In the genomic region with DNA sequence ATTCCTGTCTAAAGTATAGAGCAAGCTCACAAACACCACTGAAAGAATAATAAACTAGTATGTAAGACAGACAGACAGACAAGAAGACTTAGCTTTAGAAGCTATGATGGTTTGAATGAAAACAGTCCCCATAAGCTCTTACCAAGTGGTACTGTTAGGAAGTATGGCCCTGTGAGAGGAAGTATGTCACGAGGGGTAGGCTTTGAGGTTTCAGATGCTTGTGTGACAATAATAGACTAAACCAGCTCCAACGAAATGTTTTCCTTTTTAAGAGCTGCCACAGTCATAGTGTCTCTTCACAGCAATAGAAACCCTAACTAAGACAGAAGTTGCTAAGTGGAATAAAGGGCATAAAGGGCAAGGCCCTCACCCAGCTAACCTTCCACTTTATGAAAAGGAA, we compare ENCODE assay signal across 32 mouse cellular contexts. TPM values are rescaled to one million over a fixed set of nuclear protein-coding genes. Genes with fewer than 3 reads are reported as not detected.
A peak's percentile ranks its signal among the peaks of the same experiment; 100 is the strongest.
DNase-seq lines count a peak whose midpoint lies in the region; ATAC-seq and TF ChIP-seq lines count a peak whose summit lies in the region.
"Had no signal": no experiment of that assay in that cellular context is flagged by ENCODE, and none has a peak within 500 bp of the region (broad histone marks: within the 10 kb centered on the region; RNA-seq: fewer than 3 reads in every experiment).

No protein-coding gene starts in this region.

- TF ChIP-seq CTCF in gastrocnemius, adult 2 months (IDR thresholded peaks at IDR 0.05): no peak
- TF ChIP-seq CTCF in liver, adult 2 months (IDR thresholded peaks at IDR 0.05; ENCODE audit: low read depth, low read length): no peak

- WGBS in liver, adult 2 months: 86% methylated on average over 2 of the region's 2 CpGs
- 53% methylated on average over 2 of the region's 2 CpGs for WGBS in liver, embryonic 12.5 days (ENCODE audit: insufficient replicate concordance)

- no peak overlapping the region for H3K4me2 ChIP-seq in liver, embryonic 12.5 days
- H3K4me2 ChIP-seq: embryonic facial prominence, embryonic 15.5 days; forebrain, embryonic 12.5 days; heart, embryonic 12.5 days; hindbrain, embryonic 15.5 days; limb, embryonic 13.5 days; liver, embryonic 13.5 days; midbrain, embryonic 12.5 days; neural tube, embryonic 13.5 days; stomach, embryonic 15.5 days had no signal

- H3K4me3 ChIP-seq in gastrocnemius, adult 2 months: no peak overlapping the region
- H3K4me3 ChIP-seq in liver, adult 2 months (ENCODE audit: insufficient read depth, low read depth, low read length): no peak overlapping the region
- no peak overlapping the region for H3K4me3 ChIP-seq in liver, embryonic 12.5 days
- no peak overlapping the region for H3K4me3 ChIP-seq in brown adipose tissue, adult 24 weeks (ENCODE audit: insufficient read depth, low read depth, low read length)
- H3K4me3 ChIP-seq: embryonic facial prominence, embryonic 10.5 days; embryonic facial prominence, embryonic 15.5 days; forebrain, embryonic 12.5 days; heart, embryonic 12.5 days; hindbrain, embryonic 10.5 days; hindbrain, embryonic 15.5 days; limb, embryonic 13.5 days; liver, embryonic 13.5 days; megakaryocyte, embryonic 14.5 days; midbrain, embryonic 12.5 days; neural tube, embryonic 13.5 days; stomach, embryonic 15.5 days had no signal

- TF ChIP-seq POLR2A in liver, adult 2 months (IDR thresholded peaks at IDR 0.05; ENCODE audit: extremely low read depth, insufficient read depth, low read length): no peak

- H3K79me2 ChIP-seq in liver, adult 2 months (ENCODE audit: control insufficient read depth, insufficient read depth, low read length): no peaks in the 10 kb centered on the region

- no peaks in the 10 kb centered on the region for H3K9me3 ChIP-seq in liver, embryonic 12.5 days (replicated peaks)
- H3K9me3 ChIP-seq: embryonic facial prominence, embryonic 10.5 days; embryonic facial prominence, embryonic 15.5 days; forebrain, embryonic 12.5 days; heart, embryonic 12.5 days; hindbrain, embryonic 10.5 days; hindbrain, embryonic 15.5 days; limb, embryonic 13.5 days; liver, embryonic 13.5 days; megakaryocyte, embryonic 14.5 days; midbrain, embryonic 12.5 days; neural tube, embryonic 13.5 days; stomach, embryonic 15.5 days had no signal

- no peak for DNase-seq in gastrocnemius, adult 2 months
- no peak for DNase-seq in gastrocnemius, adult 8-10 months (ENCODE audit: low spot score in 2 of 2)
- peak; percentile 42 for DNase-seq in liver, adult 2 months (ENCODE audit: extremely low read depth, low read depth, low spot score)
- no peak for DNase-seq in frontal cortex, postnatal 14 days (ENCODE audit: low spot score in 2 of 2)
- DNase-seq in left cerebral cortex, adult 18-20 months (ENCODE audit: low spot score in 2 of 2): no peak
- DNase-seq: adrenal gland, postnatal 10 days; cerebellum, adult 18-20 months; cerebellum, postnatal 10 days; forebrain, postnatal 0 days; gastrocnemius, postnatal 25 days; kidney, adult 18-20 months; liver, embryonic 13.5 days; lung, adult 18-20 months; right cerebral cortex, postnatal 4 days; thymus, postnatal 14 days had no signal

- peaks cover 64% of the 10 kb centered on the region for H3K36me3 ChIP-seq in liver, adult 2 months (ENCODE audit: control insufficient read depth, insufficient read depth, low read length)
- peaks cover 99% of the 10 kb centered on the region for H3K36me3 ChIP-seq in liver, embryonic 12.5 days

- no peak for ATAC-seq in liver, embryonic 12.5 days
- ATAC-seq in megakaryocyte, adult 5-6 weeks (ENCODE audit: poor library complexity, severe bottlenecking): peak; percentile 75
- ATAC-seq: forebrain, postnatal 0 days; lung, postnatal 0 days; Patski had no signal

- peaks cover 14% of the 10 kb centered on the region for H3K4me1 ChIP-seq in liver, adult 2 months (ENCODE audit: control insufficient read depth, insufficient read depth, low read length)
- H3K4me1 ChIP-seq in liver, embryonic 12.5 days: no peaks in the 10 kb centered on the region
- H3K4me1 ChIP-seq in brown adipose tissue, adult 24 weeks (ENCODE audit: control insufficient read depth, insufficient read depth, insufficient read length, low read length): no peaks in the 10 kb centered on the region
- H3K4me1 ChIP-seq: embryonic facial prominence, embryonic 10.5 days; embryonic facial prominence, embryonic 15.5 days; forebrain, embryonic 12.5 days; heart, embryonic 12.5 days; hindbrain, embryonic 10.5 days; hindbrain, embryonic 15.5 days; limb, embryonic 13.5 days; liver, embryonic 13.5 days; midbrain, embryonic 12.5 days; neural tube, embryonic 13.5 days; stomach, embryonic 15.5 days had no signal

- H3K9ac ChIP-seq in liver, adult 2 months (ENCODE audit: low read depth, low read length): no peak overlapping the region
- no peak overlapping the region for H3K9ac ChIP-seq in liver, embryonic 12.5 days
- H3K9ac ChIP-seq: embryonic facial prominence, embryonic 15.5 days; forebrain, embryonic 12.5 days; forebrain, postnatal 0 days; heart, embryonic 12.5 days; hindbrain, embryonic 15.5 days; limb, embryonic 13.5 days; liver, embryonic 13.5 days; midbrain, embryonic 12.5 days; neural tube, embryonic 13.5 days; stomach, embryonic 15.5 days had no signal

- intact Hi-C loops in gastrocnemius, adult 2 months (cut with DNase I): no loop called here

- peak overlapping the region; percentile 16; the same call in 1 of the 2 replicates for H3K27ac ChIP-seq in gastrocnemius, adult 2 months
- H3K27ac ChIP-seq in liver, adult 2 months (replicated peaks; ENCODE audit: insufficient read depth, low read depth, low read length): no peak overlapping the region
- no peak overlapping the region for H3K27ac ChIP-seq in liver, embryonic 12.5 days
- peak overlapping the region; percentile 27; the same call in 1 of the 2 replicates for H3K27ac ChIP-seq in brown adipose tissue, adult 24 weeks (replicated peaks; ENCODE audit: low read depth, low read length)
- H3K27ac ChIP-seq: embryonic facial prominence, embryonic 10.5 days; embryonic facial prominence, embryonic 15.5 days; forebrain, embryonic 12.5 days; hindbrain, embryonic 10.5 days; hindbrain, embryonic 15.5 days; kidney, postnatal 0 days; limb, embryonic 13.5 days; liver, embryonic 13.5 days; midbrain, embryonic 12.5 days; neural tube, embryonic 13.5 days; stomach, embryonic 15.5 days had no signal

- no peaks in the 10 kb centered on the region for H3K27me3 ChIP-seq in liver, adult 2 months (ENCODE audit: control insufficient read depth, insufficient read depth, low read length)
- H3K27me3 ChIP-seq in liver, embryonic 12.5 days (replicated peaks): no peaks in the 10 kb centered on the region
- H3K27me3 ChIP-seq: embryonic facial prominence, embryonic 15.5 days; forebrain, embryonic 12.5 days; heart, embryonic 12.5 days; hindbrain, embryonic 15.5 days; limb, embryonic 13.5 days; liver, embryonic 13.5 days; megakaryocyte, embryonic 14.5 days; midbrain, embryonic 12.5 days; neural tube, embryonic 13.5 days; Patski; stomach, embryonic 15.5 days had no signal

RNA-seq across cellular contexts. Expression of gene Nde1, which starts 28.1 kb away (rescaled TPM):
- total RNA-seq in gastrocnemius, adult 2 months (2021): 10 to 100 TPM; 29.9 to 32.2 TPM
- total RNA-seq in gastrocnemius, adult 8-10 months (2022): 10 to 100 TPM; 27.2 to 32.5 (median 28.7) TPM
- total RNA-seq in liver, adult 2 months (2014; rRNA removed): 9.4 and 12.3 TPM in 2 replicates
- 14.4 and 14.5 TPM in 2 replicates for polyA plus RNA-seq in liver, adult 2 months (2012; rRNA removed)
- polyA plus RNA-seq in liver, embryonic 12.5 days (2016; fragmentation: Nextera tagmentation; extraction: Ambion mirVana): 70.0 and 70.2 TPM in 2 replicates
- polyA plus RNA-seq in brown adipose tissue, adult 24 weeks (2012; ENCODE audit: insufficient read depth, insufficient read length, missing spikeins): 14.3 and 16.5 TPM in 2 replicates
- 41.4 and 42.3 TPM in 2 replicates for total RNA-seq in megakaryocyte, adult 5-6 weeks (2015)
- 73.0 and 88.6 TPM in 2 replicates for total RNA-seq in megakaryocyte, adult 5-6 weeks (2017)
- total RNA-seq in left cerebral cortex, adult 18-20 months (2021): 10 to 100 TPM; 13.2 to 13.4 TPM

RNA-seq across cellular contexts. Expression of gene Marf1, which starts 28.1 kb away (rescaled TPM):
- total RNA-seq in gastrocnemius, adult 2 months (2021): 10 to 100 TPM; 20.9 to 25.6 TPM
- 10 to 100 TPM; 21.1 to 25.7 (median 21.9) TPM for total RNA-seq in gastrocnemius, adult 8-10 months (2022)
- 26.4 and 36.2 TPM in 2 replicates for total RNA-seq in liver, adult 2 months (2014; rRNA removed)
- polyA plus RNA-seq in liver, adult 2 months (2012; rRNA removed): 10.7 and 11.3 TPM in 2 replicates
- 6.4 and 6.6 TPM in 2 replicates for polyA plus RNA-seq in liver, embryonic 12.5 days (2016; fragmentation: Nextera tagmentation; extraction: Ambion mirVana)
- 12.3 and 14.0 TPM in 2 replicates for polyA plus RNA-seq in brown adipose tissue, adult 24 weeks (2012; ENCODE audit: insufficient read depth, insufficient read length, missing spikeins)
- total RNA-seq in megakaryocyte, adult 5-6 weeks (2015): 41.1 and 46.4 TPM in 2 replicates
- 27.9 and 34.8 TPM in 2 replicates for total RNA-seq in megakaryocyte, adult 5-6 weeks (2017)
- 100 to 1,000 TPM; 152 to 161 TPM for total RNA-seq in left cerebral cortex, adult 18-20 months (2021)

Comparison
In these comparisons a context has a peak if more than half of its experiments do, and no peak if none do; other contexts are left out.
1. H3K27ac ChIP-seq: peak in gastrocnemius, adult 2 months (single experiment) and brown adipose tissue, adult 24 weeks (single experiment); none in liver, adult 2 months (single experiment) and liver, embryonic 12.5 days (single experiment).